Mouse (Mus musculus) heart, embryonic 13.5 days (tissue): ENCODE results near the gene Abhd17a. TPM values are rescaled to one million over a fixed set of nuclear protein-coding genes. Genes with fewer than 3 reads are reported as not detected.

Experiments
- ATAC-seq: fragments of 200-750 bp; cut with Nextera tagmentation; 2 replicates; pipeline ENCODE4 v1.8.0; 2017; ENCODE audit warnings: moderate TSS enrichment; ENCODE audit not compliant: insufficient number of reproducible peaks, low FRiP score, low TSS enrichment; ENCODE audit errors: extremely low read depth
- H3K27ac ChIP-seq: fragments of 300-500 bp; sonication (generic); replicated peaks from 2 replicates; pipeline ENCODE4 v1.5.1; 2015; ENCODE audit warnings: moderate library complexity, mild to moderate bottlenecking, inconsistent platforms
- H3K27me3 ChIP-seq: fragments of 300-500 bp; sonication (generic); replicated peaks from 2 replicates; pipeline ENCODE4 v1.6.1; 2015; ENCODE audit warnings: mild to moderate bottlenecking, inconsistent platforms
- H3K36me3 ChIP-seq: fragments of 300-500 bp; sonication (generic); 2 replicates; pipeline ENCODE4 v1.6.1; 2015; ENCODE audit warnings: mild to moderate bottlenecking, inconsistent platforms
- H3K4me1 ChIP-seq: fragments of 300-500 bp; sonication (generic); 2 replicates; pipeline ENCODE4 v1.6.1; 2015; ENCODE audit warnings: inconsistent platforms
- H3K4me2 ChIP-seq: fragments of 300-500 bp; sonication (generic); 2 replicates; pipeline ENCODE4 v1.6.1; 2015; ENCODE audit warnings: inconsistent platforms, mild to moderate bottlenecking, moderate library complexity
- H3K4me3 ChIP-seq: fragments of 300-500 bp; sonication (generic); 2 replicates; pipeline ENCODE4 v1.5.1; 2015; ENCODE audit warnings: moderate library complexity, mild to moderate bottlenecking, inconsistent platforms
- H3K9ac ChIP-seq: fragments of 300-500 bp; sonication (generic); 2 replicates; pipeline ENCODE4 v1.6.1; 2015; ENCODE audit warnings: inconsistent platforms, mild to moderate bottlenecking, moderate library complexity
- H3K9me3 ChIP-seq: fragments of 300-500 bp; sonication (generic); 2 replicates; pipeline ENCODE4 v1.6.1; 2016; ENCODE audit warnings: inconsistent platforms
- WGBS: fragments of 180-500 bp; shearing (Covaris S2); methylation state at CpG from one replicate; pipeline ENCODE4 v1.1.7; 2015; ENCODE audit warnings: mixed read lengths; 5-methylcytosine and 5-hydroxymethylcytosine counted together
- polyA plus RNA-seq: library from polyadenylated mRNA; unstranded; fragments of >200 nt; fragmentation: Nextera tagmentation; extraction: Ambion mirVana; gene quantifications from 2 replicates; pipeline ENCODE4 v1.2.1, GENCODE M21; 2015

Abhd17a gene
- polyA plus RNA-seq: 81.7 and 85.1 TPM in 2 replicates

- H3K9ac ChIP-seq: peak within 1 kb of the TSS; percentile 92
- peak; percentile 91 for ATAC-seq
- under 1% methylated on average over 73 of the region's 73 CpGs for WGBS
Observed at GRCm38 (mm10) chr10:80589879-80590854, at the start of gene Abhd17a. Abhd17a (minus strand) TSS chr10:80590341.

GRCm38 (mm10) chr10:80635345-80635744 lies 45.2 kb upstream of the Abhd17a start:
- H3K4me1 ChIP-seq: peaks cover 3% of the 10 kb centered on the region; the same call in 1 of the 2 replicates
- peaks cover 65% of the 10 kb centered on the region for H3K36me3 ChIP-seq
- 82% methylated on average over 6 of the region's 6 CpGs for WGBS
- no peak overlapping the region for H3K27ac ChIP-seq
- no peak for ATAC-seq
- no peak overlapping the region for H3K4me3 ChIP-seq
- H3K9me3 ChIP-seq: no peaks in the 10 kb centered on the region
- H3K27me3 ChIP-seq: no peaks in the 10 kb centered on the region
- no peak overlapping the region for H3K9ac ChIP-seq
- no peak overlapping the region for H3K4me2 ChIP-seq

More at GRCm38 (mm10) chr10:80589879-80590854, at the start of gene Abhd17a:
- Histone ChIP-seq H3K36me3 (peaks cover 16% of the 10 kb centered on the region), H3K27ac (peak within 1 kb of the TSS; percentile 67), H3K9me3 (no peaks in the 10 kb centered on the region), H3K4me2 (peak within 1 kb of the TSS; percentile 98), H3K4me1 (peaks cover 39% of the 10 kb centered on the region), H3K4me3 (peak within 1 kb of the TSS; percentile 92), H3K27me3 (no peaks in the 10 kb centered on the region)

GRCm38 (mm10) chr10:80628925-80629324 lies 38.8 kb upstream of the Abhd17a start:
- no peaks in the 10 kb centered on the region for H3K9me3 ChIP-seq

GRCm38 (mm10) chr10:80627685-80628084 lies 37.5 kb upstream of the Abhd17a start:
- Histone ChIP-seq H3K9ac (peak overlapping the region; percentile 68), H3K36me3 (peaks cover 5% of the 10 kb centered on the region), H3K4me3 (no peak overlapping the region), H3K27me3 (no peaks in the 10 kb centered on the region), H3K9me3 (no peaks in the 10 kb centered on the region), H3K4me2 (peak overlapping the region; percentile 18; the same call in 1 of the 2 replicates), H3K4me1 (peaks cover 74% of the 10 kb centered on the region), H3K27ac (peak overlapping the region; percentile 51)
- ATAC-seq: no peak
- WGBS: 39% methylated on average over 2 of the region's 2 CpGs

More at GRCm38 (mm10) chr10:80628925-80629324, 38.8 kb upstream of the Abhd17a start:
- WGBS: 74% methylated on average over 9 of the region's 9 CpGs
- no peak overlapping the region for H3K27ac ChIP-seq
- no peak overlapping the region for H3K4me3 ChIP-seq
- ATAC-seq: no peak
- peaks cover 6% of the 10 kb centered on the region for H3K36me3 ChIP-seq
- H3K4me1 ChIP-seq: peaks cover 67% of the 10 kb centered on the region
- H3K4me2 ChIP-seq: no peak overlapping the region
- H3K9ac ChIP-seq: peak overlapping the region; percentile 3; the same call in 1 of the 2 replicates
- no peaks in the 10 kb centered on the region for H3K27me3 ChIP-seq

- 87% methylated on average over 4 of the region's 4 CpGs for WGBS
- no peak for ATAC-seq
- H3K4me1 ChIP-seq: peaks cover 81% of the 10 kb centered on the region
Observed at GRCm38 (mm10) chr10:80625764-80626163, 35.6 kb upstream of the Abhd17a start.

GRCm38 (mm10) chr10:80623457-80624191 lies 33.5 kb upstream of the Abhd17a start:
- peak overlapping the region; percentile 89 for H3K27ac ChIP-seq
- H3K27me3 ChIP-seq: no peaks in the 10 kb centered on the region
- peak overlapping the region; percentile 96 for H3K9ac ChIP-seq
- H3K4me3 ChIP-seq: peak overlapping the region; percentile 93
- 11% methylated on average over 15 of the region's 15 CpGs for WGBS
- H3K9me3 ChIP-seq: no peaks in the 10 kb centered on the region
- peaks cover 61% of the 10 kb centered on the region for H3K4me1 ChIP-seq
- H3K4me2 ChIP-seq: peak overlapping the region; percentile 99
- peaks cover 5% of the 10 kb centered on the region for H3K36me3 ChIP-seq
- ATAC-seq: no peak

More at GRCm38 (mm10) chr10:80625764-80626163, 35.6 kb upstream of the Abhd17a start:
- peak overlapping the region; percentile 96; the same call in 1 of the 2 replicates for H3K9ac ChIP-seq
- no peaks in the 10 kb centered on the region for H3K9me3 ChIP-seq
- no peak overlapping the region for H3K27ac ChIP-seq
- no peak overlapping the region for H3K4me3 ChIP-seq
- no peaks in the 10 kb centered on the region for H3K27me3 ChIP-seq
- peaks cover 5% of the 10 kb centered on the region for H3K36me3 ChIP-seq
- no peak overlapping the region for H3K4me2 ChIP-seq

- peak within 1 kb of the TSS; percentile 96 for H3K9ac ChIP-seq
- peak within 1 kb of the TSS; percentile 89 for H3K27ac ChIP-seq
- peak within 1 kb of the TSS; percentile 99 for H3K4me2 ChIP-seq
- peak within 1 kb of the TSS; percentile 93 for H3K4me3 ChIP-seq
- H3K36me3 ChIP-seq: peaks cover 5% of the 10 kb centered on the region
- WGBS: under 1% methylated on average over 63 of the region's 85 CpGs
- H3K27me3 ChIP-seq: no peaks in the 10 kb centered on the region
- ATAC-seq: peak; percentile 8; the same call in 1 of the 2 replicates
- H3K9me3 ChIP-seq: no peaks in the 10 kb centered on the region
- peaks cover 59% of the 10 kb centered on the region for H3K4me1 ChIP-seq
Observed at GRCm38 (mm10) chr10:80622661-80623456, 32.7 kb upstream of the Abhd17a start, which contains the start of gene Csnk1g2. Csnk1g2 (plus strand) TSS chr10:80622838.

GRCm38 (mm10) chr10:80621940-80622660 lies 32.0 kb upstream of the Abhd17a start:
- H3K4me3 ChIP-seq: peak overlapping the region; percentile 93
- no peaks in the 10 kb centered on the region for H3K9me3 ChIP-seq
- peak overlapping the region; percentile 99 for H3K4me2 ChIP-seq
- H3K27me3 ChIP-seq: no peaks in the 10 kb centered on the region
- H3K27ac ChIP-seq: peak overlapping the region; percentile 89
- ATAC-seq: peak; percentile 91
- H3K36me3 ChIP-seq: peaks cover 5% of the 10 kb centered on the region
- H3K9ac ChIP-seq: peak overlapping the region; percentile 81
- under 1% methylated on average over 64 of the region's 64 CpGs for WGBS
- peaks cover 52% of the 10 kb centered on the region for H3K4me1 ChIP-seq

- ATAC-seq: no peak
- H3K27me3 ChIP-seq: no peaks in the 10 kb centered on the region
- peak overlapping the region; percentile 81 for H3K9ac ChIP-seq
- peak overlapping the region; percentile 89 for H3K27ac ChIP-seq
- peak overlapping the region; percentile 99 for H3K4me2 ChIP-seq
- peaks cover 48% of the 10 kb centered on the region for H3K4me1 ChIP-seq
- H3K9me3 ChIP-seq: no peaks in the 10 kb centered on the region
- H3K36me3 ChIP-seq: peaks cover 5% of the 10 kb centered on the region
- WGBS: 1% methylated on average over 9 of the region's 9 CpGs
- peak overlapping the region; percentile 93 for H3K4me3 ChIP-seq
Observed at GRCm38 (mm10) chr10:80621690-80621939, 31.5 kb upstream of the Abhd17a start.
